Mouse (Mus musculus) urinary bladder, postnatal 4 days (tissue): ENCODE results near the gene Csrnp2.
"Not testable (repeated sequence)": the region's sequence is repeated elsewhere in the genome, so short reads cannot be mapped to it uniquely, and the experiment has no call there.

Experiments
- DNase-seq, 2 experiments: peaks; one replicate each; pipeline ENCODE4 v3.0.0; 2021 to 2022; ENCODE audit warnings: low spot score in 2 of 2

Csrnp2 gene

DNA sequence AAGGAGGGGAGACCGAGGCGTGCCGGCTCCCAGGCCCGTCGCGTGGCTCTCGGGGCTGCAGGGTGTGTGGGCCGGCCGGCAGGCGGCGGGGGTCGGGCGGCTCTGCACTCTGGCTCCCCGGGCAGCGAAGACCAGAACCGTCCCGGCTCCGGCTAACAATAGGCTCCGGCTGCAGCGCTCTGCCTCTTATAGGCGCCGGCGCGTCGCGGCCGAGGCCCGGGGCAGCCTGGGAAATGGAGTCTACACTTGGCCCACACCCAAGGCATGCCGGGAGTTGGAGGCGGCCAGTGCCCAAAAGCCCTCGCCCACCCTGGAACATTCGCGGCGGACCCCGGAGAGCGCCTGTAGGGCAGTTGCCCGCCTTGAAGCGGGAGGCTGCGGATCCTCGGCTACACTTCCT, at the start of gene Csrnp2:
Gene Csrnp2, minus strand, starts transcription at position 387 of the 400 bp plus-strand sequence.
- peak; percentile 91 to 95 for DNase-seq

DNA sequence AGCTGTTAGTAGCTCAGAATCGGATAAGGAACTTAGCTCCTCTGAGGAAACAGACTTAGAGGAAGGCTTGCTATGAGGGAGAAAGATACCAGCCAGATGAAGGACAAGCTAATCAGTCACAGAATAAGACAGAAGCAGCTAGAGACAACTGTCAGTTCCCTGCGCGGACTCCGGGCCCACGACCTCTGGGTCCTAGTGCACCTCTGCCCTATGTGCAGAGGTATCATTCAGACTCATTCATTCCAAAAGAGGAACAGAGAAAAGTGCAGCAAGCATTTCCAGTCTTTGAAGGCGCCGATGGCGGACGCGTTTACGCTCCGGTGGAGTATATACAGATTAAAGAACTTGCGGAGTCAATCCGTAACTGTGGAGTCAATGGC, 48.4 kb upstream of the Csrnp2 start:
- DNase-seq, result not testable (repeated sequence)

DNA sequence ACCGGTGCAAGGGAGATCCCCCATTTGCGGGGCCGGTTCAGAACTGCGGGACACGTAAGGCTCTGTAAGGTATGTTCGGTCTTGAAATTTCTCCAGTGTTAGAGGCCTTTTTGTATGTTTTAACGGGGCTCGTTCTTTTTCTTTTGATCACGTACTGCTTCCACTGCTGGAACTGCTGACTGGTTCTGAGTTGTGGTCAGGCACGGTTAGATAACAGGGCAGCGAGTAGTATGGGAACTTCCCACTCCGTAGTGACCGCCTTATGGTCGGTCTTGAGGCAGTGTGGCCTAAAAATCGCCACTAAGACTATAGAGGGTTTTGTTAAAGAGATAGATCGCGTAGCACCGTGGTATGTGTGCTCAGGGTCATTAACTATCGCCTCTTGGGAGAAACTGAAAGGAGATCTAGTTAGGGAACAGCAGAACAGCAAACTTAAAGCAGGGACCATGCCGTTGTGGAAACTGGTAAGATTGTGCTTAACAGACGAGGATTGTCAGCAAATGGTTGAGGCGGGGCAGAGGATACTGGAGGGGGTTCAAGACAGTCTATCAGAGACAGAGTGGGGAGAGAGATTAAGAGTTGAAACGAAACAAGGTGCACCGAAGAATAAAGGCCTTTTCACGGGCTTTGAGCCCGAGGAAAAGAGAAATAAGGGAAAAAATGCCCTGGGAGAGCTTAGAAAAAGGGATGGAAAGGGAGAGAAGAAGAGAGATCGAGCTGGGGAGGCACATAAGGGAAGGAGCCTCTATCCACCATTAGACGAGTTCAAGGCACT, 47.8 kb upstream of the Csrnp2 start:
- not testable (repeated sequence) for DNase-seq

DNA sequence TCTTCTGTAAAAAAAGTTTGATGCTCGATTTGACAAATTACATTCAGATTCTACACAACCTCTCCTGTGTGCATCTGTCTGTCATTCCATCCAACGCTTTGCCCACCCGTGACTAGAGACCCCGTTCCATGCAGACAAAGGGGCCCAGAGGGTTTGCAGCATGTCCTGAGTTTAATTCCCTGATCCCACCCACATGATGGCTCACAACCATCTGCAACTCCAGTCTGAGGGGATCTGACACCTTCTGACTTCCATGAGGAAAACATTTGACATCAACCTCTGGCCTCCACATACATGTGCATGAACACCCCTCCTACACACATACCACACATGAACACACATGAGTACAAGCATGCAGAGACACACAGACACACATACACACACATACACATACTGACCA, 46.1 kb upstream of the Csrnp2 start:
- DNase-seq, result no peak

DNA sequence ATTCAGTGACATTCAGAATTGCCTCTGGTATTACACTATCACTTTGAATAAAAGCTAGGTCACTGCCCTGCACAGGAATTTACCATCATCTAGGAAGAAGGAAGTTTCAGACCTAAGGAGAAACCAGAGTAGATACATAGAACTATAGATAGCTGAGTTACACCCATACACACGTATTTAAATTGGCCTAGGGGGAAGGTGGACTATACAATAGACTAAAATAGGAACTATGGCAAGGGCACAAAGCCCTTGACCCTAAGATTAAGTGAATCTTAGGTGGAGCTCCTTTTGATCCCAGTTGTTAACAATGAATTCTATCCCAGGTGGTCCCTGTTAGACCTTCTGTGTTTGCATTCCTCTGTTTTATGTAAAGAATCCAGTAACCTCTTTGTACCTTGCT, 45.7 kb upstream of the Csrnp2 start:
- DNase-seq, result not testable (repeated sequence)

DNA sequence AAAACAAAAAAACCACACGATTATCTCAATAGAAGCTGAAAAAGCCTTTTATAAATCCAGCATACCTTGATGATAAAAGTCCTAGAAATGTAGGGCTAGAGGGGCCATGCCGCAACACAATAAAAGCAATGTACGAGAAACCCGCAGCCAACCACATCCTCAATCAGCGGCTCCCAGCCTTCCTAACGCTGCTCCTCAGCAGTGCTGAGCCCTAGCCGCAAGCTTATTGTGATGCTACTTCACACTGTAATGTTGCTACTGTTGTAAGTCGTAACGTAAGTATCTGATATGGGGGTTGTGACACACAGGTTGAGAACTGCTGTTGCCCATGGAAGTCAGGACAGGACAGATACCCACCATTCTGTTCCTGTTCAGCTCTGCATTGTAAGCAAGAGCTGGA, 44.1 kb upstream of the Csrnp2 start:
- DNase-seq, result no peak

DNA sequence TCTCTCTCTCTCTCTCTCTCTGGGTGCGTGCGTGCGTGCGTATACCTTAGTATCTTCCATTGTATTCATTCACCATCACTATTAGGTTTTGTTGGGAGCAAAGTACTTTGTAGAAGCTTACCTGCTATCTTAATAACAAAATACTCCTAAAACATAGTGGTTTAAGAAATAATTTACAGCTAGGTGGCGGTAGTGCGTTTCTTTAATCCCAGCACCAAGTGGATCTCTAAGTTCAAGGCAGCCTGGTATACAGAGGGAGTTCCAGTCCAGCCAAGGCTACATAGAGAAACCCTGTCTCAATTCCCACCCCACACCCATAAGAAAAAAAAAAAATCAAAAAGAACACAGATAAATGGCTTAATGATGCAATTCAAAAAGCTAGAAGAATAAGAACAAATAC, 42.6 kb upstream of the Csrnp2 start:
- no peak for DNase-seq

DNA sequence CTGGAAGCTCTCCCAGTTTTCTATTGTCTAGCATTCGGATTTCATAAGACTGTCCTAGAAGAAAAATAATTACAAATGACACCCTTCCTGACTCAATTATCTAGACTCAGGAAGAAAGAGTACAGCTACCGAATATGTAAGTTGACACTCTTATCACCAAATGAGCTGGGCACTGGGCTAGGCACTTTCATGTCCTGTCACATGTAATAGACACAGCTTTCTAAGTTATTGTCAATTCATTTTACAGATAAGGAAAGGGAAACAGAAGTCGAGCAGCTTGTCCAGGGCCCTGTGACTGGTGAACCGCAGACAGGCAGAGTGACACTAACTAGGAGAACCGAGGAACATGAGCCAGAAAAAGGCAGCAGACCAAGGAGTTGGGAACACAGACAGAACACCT, 32.6 kb upstream of the Csrnp2 start:
- DNase-seq, result no peak

DNA sequence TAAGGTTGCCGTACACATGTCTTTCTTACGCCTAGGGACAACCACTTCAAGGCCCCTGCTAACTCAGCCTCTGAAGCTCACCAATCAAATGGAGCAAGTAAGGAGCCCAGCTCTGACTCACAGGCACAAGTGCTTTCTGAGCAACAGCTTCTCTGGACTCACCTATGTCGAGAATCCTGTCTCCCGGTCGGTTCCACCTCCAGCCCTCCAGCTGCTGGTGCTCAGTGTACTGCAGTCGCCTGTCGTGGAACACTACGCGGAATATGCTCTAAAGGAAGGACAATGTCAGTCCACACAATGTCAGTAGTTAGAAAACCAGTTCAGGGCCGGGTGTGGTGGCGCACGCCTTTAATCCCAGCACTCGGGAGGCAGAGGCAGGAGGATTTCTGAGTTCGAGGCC, 30.1 kb upstream of the Csrnp2 start:
- no peak for DNase-seq

DNA sequence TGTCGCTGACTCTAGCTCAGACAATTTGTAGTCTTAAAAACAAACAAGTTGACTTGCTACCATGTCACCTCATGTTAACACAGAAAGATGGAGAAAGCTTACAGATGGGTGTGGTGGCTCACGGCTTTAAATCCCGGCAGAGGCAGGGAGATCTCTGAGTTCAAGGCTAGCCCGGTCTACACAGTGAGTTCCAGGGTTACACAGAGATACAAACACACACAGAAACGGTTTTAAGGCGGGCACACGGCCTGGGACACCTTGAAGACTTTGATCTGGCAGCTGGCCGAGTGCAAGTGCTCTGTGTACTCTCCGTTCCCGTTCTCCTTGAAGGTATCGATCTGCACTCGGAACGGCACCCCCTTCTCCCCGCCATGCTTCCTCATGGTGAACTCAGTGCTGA, 25.0 kb upstream of the Csrnp2 start:
- no peak for DNase-seq

DNA sequence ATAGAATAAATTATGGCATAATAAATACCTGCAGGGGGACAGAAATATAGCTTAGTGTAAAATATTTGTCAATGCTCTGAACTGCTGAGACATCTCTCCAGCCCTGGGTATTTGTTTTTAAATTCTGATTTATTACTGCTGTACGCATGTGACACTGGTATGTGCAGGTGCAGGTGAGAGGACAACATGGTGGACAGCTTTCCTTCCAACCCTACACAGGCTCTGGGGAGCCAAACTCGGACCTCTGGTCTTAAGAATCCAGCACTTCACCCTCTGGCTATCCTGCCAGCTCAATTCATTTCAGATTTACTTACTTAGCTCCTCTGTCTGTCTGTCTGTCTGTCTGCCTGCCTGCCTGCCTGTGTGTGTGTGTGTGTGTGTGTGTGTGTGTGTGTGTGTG, 19.8 kb upstream of the Csrnp2 start:
- DNase-seq, result no peak

DNA sequence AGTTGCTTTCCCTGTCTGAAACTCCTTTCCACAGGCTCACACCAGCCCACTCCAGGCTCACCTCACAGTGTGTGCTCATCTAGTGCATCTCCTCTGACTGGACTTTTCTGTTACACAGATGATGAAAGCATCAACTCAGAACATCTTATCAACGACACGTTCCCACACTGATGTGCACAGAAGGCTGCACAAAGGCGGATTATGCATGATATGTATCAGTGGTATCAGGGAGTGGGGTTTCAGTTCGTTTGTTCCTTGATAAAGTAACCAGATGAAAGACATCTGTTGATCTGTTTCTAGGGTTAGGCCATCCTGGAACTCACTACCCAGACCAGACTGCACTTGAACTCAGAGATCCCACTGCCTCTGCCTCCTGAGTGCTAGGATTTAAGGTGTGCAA, 18.1 kb upstream of the Csrnp2 start:
- DNase-seq, result no peak

DNA sequence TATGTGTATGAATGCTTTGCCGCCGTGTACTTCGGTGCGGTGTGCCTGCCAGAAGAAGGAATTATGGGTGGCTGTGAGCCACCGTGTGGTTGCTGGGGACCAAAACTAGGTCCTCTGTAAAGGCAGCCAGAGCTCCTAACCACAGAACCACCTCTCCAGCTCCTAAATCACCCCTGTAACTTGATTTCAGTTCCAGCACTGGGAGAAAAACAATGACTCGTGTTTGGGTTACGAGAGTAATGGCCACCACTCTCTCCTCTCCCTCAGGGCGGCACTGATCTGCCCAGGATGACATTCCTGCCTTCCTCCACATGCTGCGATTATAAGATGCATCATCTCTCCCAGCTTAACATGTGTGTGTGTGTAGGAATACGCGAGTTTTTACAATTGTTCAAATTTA, 14.8 kb upstream of the Csrnp2 start:
- no peak for DNase-seq

DNA sequence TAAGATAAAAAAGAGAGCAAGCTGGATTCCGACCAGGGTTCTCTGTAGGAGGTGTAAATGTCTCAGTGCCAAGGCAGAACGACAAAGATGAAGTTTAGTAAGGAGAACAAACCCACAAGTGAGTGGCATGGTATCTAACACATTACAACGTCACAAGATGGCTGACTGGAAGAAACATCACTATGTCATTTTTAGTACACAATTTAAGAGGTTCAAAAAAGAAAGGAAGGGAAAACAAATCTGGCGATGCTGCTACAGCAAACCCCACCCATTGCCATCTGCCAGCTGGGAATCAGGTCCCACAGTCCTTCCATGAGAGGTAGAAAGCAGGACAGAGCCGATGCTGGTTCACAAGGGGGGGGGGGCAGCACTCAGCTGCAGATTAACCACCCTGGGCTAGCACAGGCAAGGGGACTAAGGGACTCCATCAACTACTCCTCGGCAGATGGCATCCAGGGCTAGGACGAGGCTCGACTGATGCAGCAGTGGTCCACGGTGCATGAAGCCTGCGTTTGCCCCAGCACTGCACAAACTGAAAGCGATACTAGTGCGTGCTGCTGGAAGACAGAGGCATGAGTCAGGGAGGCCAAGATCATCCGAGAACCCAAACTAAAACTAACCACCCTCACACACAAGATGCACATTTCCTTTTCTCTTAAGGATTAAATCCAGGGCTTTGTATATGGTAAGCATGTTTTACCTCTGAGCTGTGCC, 13.3 kb upstream of the Csrnp2 start:
- DNase-seq, result no peak

DNA sequence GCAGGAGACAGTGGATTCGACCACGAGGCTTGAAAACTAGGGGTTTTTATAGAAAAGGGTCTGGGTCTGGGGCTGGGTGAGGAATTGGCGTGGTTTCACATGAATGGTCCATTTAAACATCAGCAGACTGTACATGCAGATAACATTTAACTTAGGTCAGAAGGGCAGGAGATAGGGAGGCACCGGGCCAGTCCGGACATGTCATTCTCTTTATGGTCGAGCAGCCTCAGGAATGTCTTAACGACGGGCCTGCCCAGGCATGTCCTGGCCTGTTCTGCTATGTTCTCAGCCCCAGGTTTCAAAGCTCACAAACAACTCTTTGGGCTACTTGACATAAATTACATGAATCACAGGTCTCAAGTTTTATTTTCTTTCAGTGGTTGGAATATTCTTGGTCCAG, 4.2 kb upstream of the Csrnp2 start:
- not testable (repeated sequence) for DNase-seq

DNA sequence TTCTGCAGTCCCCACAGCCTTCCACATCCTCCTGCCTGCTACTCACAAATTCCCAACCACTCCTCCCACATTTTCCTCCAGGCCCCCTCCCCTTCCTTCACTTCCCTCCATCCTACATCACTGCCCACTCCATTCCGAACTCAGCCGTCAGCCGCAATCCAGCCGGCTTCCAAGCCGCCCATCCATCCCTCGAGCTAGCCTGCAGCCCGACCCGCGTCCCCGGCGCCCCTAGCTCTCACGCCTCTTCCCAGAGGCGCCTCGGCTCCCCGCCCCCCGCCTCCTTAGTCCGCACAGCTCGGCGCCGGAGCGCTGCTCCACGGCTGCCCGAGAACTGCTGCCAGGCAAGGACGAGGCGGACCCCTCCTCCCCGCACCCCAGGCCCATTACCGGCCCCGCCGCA, 641 bp downstream of the Csrnp2 start:
- DNase-seq, result peak in 1 of 2 experiments; percentile 68

DNA sequence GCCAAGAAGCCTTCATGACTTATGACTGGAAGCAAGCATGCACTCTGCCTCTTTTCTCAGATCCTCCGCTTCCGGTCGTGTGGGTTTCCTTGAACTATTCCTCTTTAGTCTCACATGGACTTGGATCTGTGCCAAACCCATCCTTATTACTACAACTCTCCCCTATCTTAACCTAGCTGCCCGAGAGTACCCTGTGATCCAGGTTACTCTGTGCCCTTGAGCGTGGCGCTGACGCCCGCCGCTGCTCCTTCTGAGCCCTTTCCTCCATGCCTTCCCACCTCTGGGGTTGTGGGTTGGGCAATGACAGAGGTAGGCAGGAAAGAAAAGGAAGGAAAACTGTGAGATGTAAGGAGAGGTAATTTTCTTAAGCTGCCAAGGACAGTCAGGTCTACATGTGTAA, 3.3 kb downstream of the Csrnp2 start:
- no peak for DNase-seq

DNA sequence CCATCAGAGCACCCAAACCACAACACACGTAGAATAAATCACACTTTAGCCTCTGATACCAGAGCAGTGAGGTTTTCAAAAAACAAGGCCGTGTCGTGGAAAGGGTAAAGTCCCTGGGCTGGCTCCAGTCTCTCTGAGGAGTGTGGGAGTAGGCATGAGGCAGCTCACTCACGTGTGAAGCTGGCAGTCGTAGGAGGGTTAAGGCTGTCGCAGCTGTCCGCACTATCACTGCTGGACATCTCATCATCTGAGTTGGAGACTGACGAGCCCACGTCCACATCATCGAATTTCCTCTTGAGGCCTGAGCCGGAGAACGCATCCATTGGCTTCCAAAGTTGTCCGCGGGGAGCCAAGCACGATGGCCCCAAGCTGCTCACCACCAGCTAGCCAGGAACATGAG, 6.0 kb downstream of the Csrnp2 start:
- DNase-seq, result no peak

DNA sequence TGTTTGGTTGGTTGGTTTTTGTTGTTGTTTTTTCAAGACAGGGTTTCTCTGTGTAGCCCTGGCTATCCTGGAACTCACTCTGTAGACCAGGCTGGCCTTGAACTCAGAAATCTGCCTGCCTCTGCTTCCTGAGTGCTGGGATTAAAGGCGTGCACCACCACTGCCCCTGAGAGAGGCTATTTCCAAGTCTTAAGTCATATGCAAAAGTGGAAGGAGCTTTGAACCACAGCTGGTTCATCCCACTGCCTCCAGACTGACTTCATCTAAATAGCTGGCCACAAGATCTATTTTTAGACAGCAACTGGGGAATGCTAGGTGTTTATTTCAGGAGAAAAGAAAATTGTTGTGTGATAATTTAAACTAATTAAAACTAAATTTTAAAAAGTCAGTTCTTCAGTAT, 7.0 kb downstream of the Csrnp2 start:
- not testable (repeated sequence) for DNase-seq

DNA sequence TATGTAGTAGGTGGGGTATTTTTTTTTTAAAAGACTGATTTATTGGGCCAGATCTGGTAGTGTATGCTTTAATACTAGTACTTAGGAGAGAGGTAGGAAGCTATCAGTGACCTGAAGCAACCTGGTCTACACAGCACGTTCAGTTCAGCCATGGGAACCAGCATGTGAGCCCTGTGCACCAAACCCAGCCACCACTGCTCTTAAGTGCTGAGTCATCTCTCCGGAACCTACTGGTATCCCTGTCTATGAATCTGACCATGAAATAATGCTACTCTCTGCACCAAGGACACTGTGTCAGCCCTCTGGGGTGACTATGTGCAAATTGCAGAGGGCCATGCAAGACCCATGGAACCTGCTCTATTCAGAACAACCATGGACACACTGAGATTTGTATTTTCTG, 8.2 kb downstream of the Csrnp2 start:
- DNase-seq, result no peak

DNA sequence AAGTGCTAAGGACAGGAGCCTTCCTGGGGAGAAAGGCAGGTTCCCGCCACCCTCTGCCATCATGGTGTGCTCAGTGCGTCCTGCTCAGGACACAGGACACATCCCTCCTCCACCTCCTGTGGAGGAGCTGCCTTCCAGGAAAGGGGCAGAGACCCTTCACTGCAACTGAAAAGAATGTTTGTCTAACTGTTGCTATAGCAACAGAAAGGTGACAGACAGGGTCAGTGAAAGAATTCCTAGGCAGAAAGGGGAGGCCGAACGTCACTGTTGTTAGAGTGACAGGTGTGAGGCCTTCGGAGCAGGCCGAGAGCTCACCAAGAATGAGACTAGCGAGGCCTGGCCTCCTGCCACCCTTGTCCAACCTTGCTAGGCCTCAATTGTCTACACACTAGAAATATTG, 8.8 kb downstream of the Csrnp2 start:
- DNase-seq, result no peak

DNA sequence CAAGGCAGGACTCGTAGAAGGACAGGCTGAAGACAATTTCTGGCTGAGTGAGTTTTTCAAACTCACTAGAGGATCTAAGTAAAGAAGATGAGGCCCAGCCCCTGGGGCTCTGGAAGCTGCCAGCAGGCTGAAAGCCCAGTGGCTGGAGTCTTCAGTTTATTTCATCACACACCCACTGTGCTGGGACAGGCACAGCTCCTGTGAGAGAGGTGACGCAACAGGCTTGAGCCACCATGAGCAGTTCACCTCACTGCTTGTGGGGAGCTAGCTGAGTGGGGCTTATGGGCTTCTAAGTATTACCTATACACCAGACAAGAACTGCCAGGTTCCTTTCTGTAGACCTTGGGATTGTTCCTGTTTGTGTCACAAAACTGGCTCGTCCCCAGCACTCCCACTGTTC, 9.7 kb downstream of the Csrnp2 start:
- no peak for DNase-seq

DNA sequence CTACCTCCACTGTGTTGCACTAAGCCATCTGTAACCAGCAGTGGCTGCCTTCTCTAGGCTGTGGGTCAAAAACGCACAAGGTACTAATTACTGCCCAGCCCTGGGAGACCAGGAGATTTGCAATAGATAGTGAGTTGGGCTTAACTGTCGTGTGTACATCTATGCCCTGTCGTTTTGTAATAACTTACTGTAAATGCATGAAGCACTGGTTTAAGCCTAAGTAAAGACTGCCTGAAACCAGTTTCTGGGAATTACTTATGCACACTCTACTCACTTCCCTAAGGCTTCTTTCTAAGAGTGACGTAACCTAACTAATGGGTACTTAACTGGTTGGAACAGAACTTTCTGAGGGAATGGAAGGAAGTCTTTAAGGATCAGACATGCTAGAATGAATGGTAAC, 16.4 kb downstream of the Csrnp2 start:
- DNase-seq, result no peak

DNA sequence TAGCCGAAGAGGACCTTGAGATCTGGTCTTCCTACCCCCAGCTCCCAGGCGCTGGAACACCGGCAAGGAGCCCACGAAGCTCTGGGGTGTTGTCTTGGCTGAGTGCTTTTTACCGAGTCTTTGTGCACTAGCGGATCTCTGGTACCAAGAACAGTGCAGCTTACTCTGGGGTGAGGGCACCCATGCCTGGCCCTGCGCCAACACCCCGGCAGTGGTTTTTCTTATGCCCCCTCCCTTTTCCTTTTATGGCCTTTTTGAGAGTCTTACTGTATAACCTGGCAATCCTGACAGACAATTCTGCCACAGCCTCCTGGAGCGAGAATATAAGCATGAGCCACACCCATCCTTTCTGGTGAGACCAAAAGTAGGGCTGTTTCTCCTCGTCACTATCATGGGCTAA, 16.9 kb downstream of the Csrnp2 start:
- DNase-seq, result no peak
